ENCODE assay signal across 23 mouse cellular contexts in genomic region chr9:70365915-70366314, GRCm38 (mm10).
"Had no signal": no experiment of that assay in that cellular context is flagged by ENCODE, and none has a peak within 500 bp of the region (broad histone marks: within the 10 kb centered on the region; RNA-seq: fewer than 3 reads in every experiment).

No protein-coding gene starts in this region.

- H3K27ac ChIP-seq: heart, embryonic 13.5 days; heart, embryonic 15.5 days; hindbrain, embryonic 13.5 days; hindbrain, embryonic 15.5 days; hindbrain, postnatal 0 days; limb, embryonic 10.5 days; limb, embryonic 12.5 days; liver, embryonic 13.5 days; liver, embryonic 15.5 days had no signal

- H3K4me3 ChIP-seq: gastrocnemius, adult 2 months; heart, adult 2 months; heart, embryonic 13.5 days; heart, embryonic 15.5 days; hindbrain, embryonic 13.5 days; hindbrain, embryonic 15.5 days; limb, embryonic 10.5 days; limb, embryonic 12.5 days; liver, embryonic 13.5 days; liver, embryonic 15.5 days had no signal

- ATAC-seq: hindbrain, postnatal 0 days; intestine, postnatal 0 days had no signal

- DNase-seq: gastrocnemius, adult 2 months; gastrocnemius, postnatal 10 days; gastrocnemius, postnatal 25 days; heart, adult 2 months; heart, postnatal 14 days; heart, postnatal 36 days; kidney, adult 18-20 months; kidney, adult 8-10 months; kidney, postnatal 10 days; kidney, postnatal 25 days; kidney, postnatal 4 days; layer of hippocampus, adult 9-11 months; liver; liver, embryonic 13.5 days had no signal

- H3K4me1 ChIP-seq: hindbrain, embryonic 13.5 days; hindbrain, embryonic 15.5 days; limb, embryonic 10.5 days; limb, embryonic 12.5 days; liver, embryonic 13.5 days; liver, embryonic 15.5 days had no signal
